Mouse (Mus musculus) intestine, embryonic 15.5 days (tissue): ENCODE results near the gene Lrrc29. TPM values are rescaled to one million over a fixed set of nuclear protein-coding genes. Genes with fewer than 3 reads are reported as not detected.

Source experiments
- ATAC-seq: fragments of 200-750 bp; cut with Nextera tagmentation; 2 replicates; pipeline ENCODE4 v1.8.0; 2017; ENCODE audit warnings: moderate TSS enrichment, moderate library complexity
- H3K27ac ChIP-seq: fragments of 300-500 bp; sonication (generic); 2 replicates; pipeline ENCODE4 v1.5.1; 2015; ENCODE audit warnings: mild to moderate bottlenecking, inconsistent platforms
- H3K27me3 ChIP-seq: fragments of 300-500 bp; sonication (generic); replicated peaks from 2 replicates; pipeline ENCODE4 v1.6.1; 2015; ENCODE audit warnings: inconsistent platforms
- H3K36me3 ChIP-seq: fragments of 300-500 bp; sonication (generic); 2 replicates; pipeline ENCODE4 v1.6.1; 2015; ENCODE audit warnings: inconsistent platforms
- H3K4me1 ChIP-seq: fragments of 300-500 bp; sonication (generic); replicated peaks from 2 replicates; pipeline ENCODE4 v1.6.1; 2015; ENCODE audit warnings: inconsistent platforms
- H3K4me2 ChIP-seq: fragments of 300-500 bp; sonication (generic); replicated peaks from 2 replicates; pipeline ENCODE4 v1.6.1; 2015; ENCODE audit warnings: mild to moderate bottlenecking, inconsistent platforms
- H3K4me3 ChIP-seq: fragments of 300-500 bp; sonication (generic); replicated peaks from 2 replicates; pipeline ENCODE4 v1.5.1; 2015; ENCODE audit warnings: inconsistent platforms
- H3K9ac ChIP-seq: fragments of 300-500 bp; sonication (generic); 2 replicates; pipeline ENCODE4 v1.6.1; 2015; ENCODE audit warnings: inconsistent platforms
- H3K9me3 ChIP-seq: fragments of 300-500 bp; sonication (generic); 2 replicates; pipeline ENCODE4 v1.6.1; 2016; ENCODE audit warnings: inconsistent platforms
- WGBS: fragments of 180-500 bp; shearing (Covaris S2); methylation state at CpG from one replicate; pipeline ENCODE4 v1.1.7; 2015; 5-methylcytosine and 5-hydroxymethylcytosine counted together
- polyA plus RNA-seq: library from polyadenylated mRNA; unstranded; fragments of >200 nt; fragmentation: Nextera tagmentation; extraction: Ambion mirVana; gene quantifications from 2 replicates; pipeline ENCODE4 v1.2.1, GENCODE M21; 2015

The Lrrc29 gene
- 1.3 and 2.3 TPM in 2 replicates for polyA plus RNA-seq

- Histone ChIP-seq H3K36me3 (peaks cover 31% of the 10 kb centered on the region), H3K27ac (peak within 1 kb of the TSS; percentile 86), H3K4me1 (peaks cover 22% of the 10 kb centered on the region), H3K9me3 (no peaks in the 10 kb centered on the region), H3K4me2 (peak within 1 kb of the TSS; percentile 74), H3K9ac (peak within 1 kb of the TSS; percentile 79), H3K27me3 (no peaks in the 10 kb centered on the region), H3K4me3 (peak within 1 kb of the TSS; percentile 68)
- under 1% methylated on average over 36 of the region's 36 CpGs for WGBS
- ATAC-seq = peak; percentile 94
Measured at GRCm38 (mm10) chr8:105326141-105326672, at the start of gene Lrrc29, which contains the start of gene Tmem208. TSS of gene Lrrc29 (minus strand) at chr8:105326278. TSS of gene Tmem208 (plus strand) at chr8:105326354.

GRCm38 (mm10) chr8:105374513-105374966 lies 48.5 kb upstream of the Lrrc29 start:
- 0 out of 2 replicates have a peak, but pooled peaks have one; percentile 49 for ATAC-seq
- H3K9ac ChIP-seq = no peak overlapping the region
- 29% methylated on average over 33 of the region's 33 CpGs for WGBS
- H3K4me1 ChIP-seq = 0 out of 2 replicates have a peak, but pooled peaks cover 6% of the 10 kb centered on the region
- no peak overlapping the region for H3K27ac ChIP-seq
- peaks cover 2% of the 10 kb centered on the region; the same call in 1 of the 2 replicates for H3K27me3 ChIP-seq
- H3K4me3 ChIP-seq = peak overlapping the region; percentile 14; the same call in 1 of the 2 replicates
- H3K4me2 ChIP-seq = peak overlapping the region; percentile 58
- no peaks in the 10 kb centered on the region for H3K36me3 ChIP-seq
- no peaks in the 10 kb centered on the region for H3K9me3 ChIP-seq

GRCm38 (mm10) chr8:105373032-105373431 lies 47.0 kb upstream of the Lrrc29 start, which contains the start of gene Plekhg4:
TSS of gene Plekhg4 (plus strand) at chr8:105373274.
- no peak within 1 kb of the TSS for H3K9ac ChIP-seq

GRCm38 (mm10) chr8:105372473-105372872 lies 46.4 kb upstream of the Lrrc29 start:
- no peaks in the 10 kb centered on the region for H3K36me3 ChIP-seq
- ATAC-seq = no peak
- WGBS = 83% methylated on average over 9 of the region's 9 CpGs
- no peak overlapping the region for H3K4me3 ChIP-seq
- no peak overlapping the region for H3K9ac ChIP-seq
- no peaks in the 10 kb centered on the region for H3K9me3 ChIP-seq
- no peak overlapping the region for H3K27ac ChIP-seq
- H3K4me2 ChIP-seq = no peak overlapping the region
- peaks cover 2% of the 10 kb centered on the region; the same call in 1 of the 2 replicates for H3K27me3 ChIP-seq
- H3K4me1 ChIP-seq = no peaks in the 10 kb centered on the region

More at GRCm38 (mm10) chr8:105373032-105373431, 47.0 kb upstream of the Lrrc29 start, which contains the start of gene Plekhg4:
- 0 out of 2 replicates have a peak within 1 kb of the TSS, but pooled peaks have one; percentile 58 for H3K4me2 ChIP-seq
- H3K9me3 ChIP-seq = no peaks in the 10 kb centered on the region
- no peaks in the 10 kb centered on the region for H3K4me1 ChIP-seq
- no peak for ATAC-seq
- H3K4me3 ChIP-seq = no peak within 1 kb of the TSS
- WGBS = 62% methylated on average over 2 of the region's 2 CpGs
- no peak within 1 kb of the TSS for H3K27ac ChIP-seq
- no peaks in the 10 kb centered on the region for H3K36me3 ChIP-seq
- peaks cover 2% of the 10 kb centered on the region; the same call in 1 of the 2 replicates for H3K27me3 ChIP-seq

GRCm38 (mm10) chr8:105367107-105367506 lies 41.0 kb upstream of the Lrrc29 start:
- Histone ChIP-seq H3K9me3 (no peaks in the 10 kb centered on the region), H3K4me1 (peaks cover 10% of the 10 kb centered on the region), H3K27me3 (no peaks in the 10 kb centered on the region), H3K27ac (no peak overlapping the region), H3K4me2 (no peak overlapping the region), H3K36me3 (no peaks in the 10 kb centered on the region), H3K9ac (no peak overlapping the region), H3K4me3 (no peak overlapping the region)
- ATAC-seq = no peak
- WGBS = 72% methylated on average over 2 of the region's 2 CpGs

- no peak overlapping the region; the same call in 1 of the 2 replicates for H3K4me2 ChIP-seq
- WGBS = 57% methylated on average over 12 of the region's 12 CpGs
- H3K4me1 ChIP-seq = peaks cover 14% of the 10 kb centered on the region
- no peaks in the 10 kb centered on the region for H3K9me3 ChIP-seq
- H3K27me3 ChIP-seq = no peaks in the 10 kb centered on the region
- peak overlapping the region; percentile 58; the same call in 1 of the 2 replicates for H3K27ac ChIP-seq
- H3K9ac ChIP-seq = no peak overlapping the region
- no peaks in the 10 kb centered on the region for H3K36me3 ChIP-seq
- ATAC-seq = 0 out of 2 replicates have a peak, but pooled peaks have one; percentile 50
- no peak overlapping the region for H3K4me3 ChIP-seq
Measured at GRCm38 (mm10) chr8:105361751-105362702, 35.9 kb upstream of the Lrrc29 start.

- no peak overlapping the region for H3K9ac ChIP-seq
- no peak overlapping the region for H3K4me2 ChIP-seq
- H3K9me3 ChIP-seq = no peaks in the 10 kb centered on the region
- no peaks in the 10 kb centered on the region for H3K36me3 ChIP-seq
- H3K4me1 ChIP-seq = peaks cover 21% of the 10 kb centered on the region
- H3K27me3 ChIP-seq = no peaks in the 10 kb centered on the region
- ATAC-seq = peak; percentile 44; the same call in 1 of the 2 replicates
- WGBS = 53% methylated on average over 4 of the region's 4 CpGs
- H3K4me3 ChIP-seq = no peak overlapping the region
- no peak overlapping the region for H3K27ac ChIP-seq
Measured at GRCm38 (mm10) chr8:105359646-105360045, 33.6 kb upstream of the Lrrc29 start.

GRCm38 (mm10) chr8:105359208-105359607 lies 33.1 kb upstream of the Lrrc29 start:
- ATAC-seq = no peak
- H3K4me2 ChIP-seq = no peak overlapping the region
- no peaks in the 10 kb centered on the region for H3K9me3 ChIP-seq
- H3K4me3 ChIP-seq = no peak overlapping the region
- WGBS = 63% methylated on average over 15 of the region's 15 CpGs
- no peaks in the 10 kb centered on the region for H3K27me3 ChIP-seq
- H3K36me3 ChIP-seq = no peaks in the 10 kb centered on the region
- no peak overlapping the region for H3K27ac ChIP-seq
- H3K4me1 ChIP-seq = peaks cover 21% of the 10 kb centered on the region
- H3K9ac ChIP-seq = no peak overlapping the region

- WGBS = 87% methylated on average over 14 of the region's 14 CpGs
- ATAC-seq = no peak
- H3K27me3 ChIP-seq = no peaks in the 10 kb centered on the region
Measured at GRCm38 (mm10) chr8:105356681-105357080, 30.6 kb upstream of the Lrrc29 start.

GRCm38 (mm10) chr8:105355179-105356024 lies 29.3 kb upstream of the Lrrc29 start:
- Histone ChIP-seq H3K4me3 (no peak overlapping the region), H3K36me3 (no peaks in the 10 kb centered on the region), H3K27me3 (0 out of 2 replicates have a peak, but pooled peaks cover under 1% of the 10 kb centered on the region), H3K4me2 (no peak overlapping the region), H3K4me1 (peaks cover 7% of the 10 kb centered on the region; the same call in 1 of the 2 replicates), H3K27ac (no peak overlapping the region), H3K9ac (no peak overlapping the region), H3K9me3 (no peaks in the 10 kb centered on the region)
- 73% methylated on average over 26 of the region's 26 CpGs for WGBS
- ATAC-seq = 0 out of 2 replicates have a peak, but pooled peaks have one; percentile 3

More at GRCm38 (mm10) chr8:105356681-105357080, 30.6 kb upstream of the Lrrc29 start:
- Histone ChIP-seq H3K9me3 (no peaks in the 10 kb centered on the region), H3K4me1 (peaks cover 8% of the 10 kb centered on the region; the same call in 1 of the 2 replicates), H3K36me3 (no peaks in the 10 kb centered on the region), H3K4me3 (no peak overlapping the region), H3K27ac (no peak overlapping the region), H3K4me2 (no peak overlapping the region), H3K9ac (no peak overlapping the region)

GRCm38 (mm10) chr8:105354549-105354948 lies 28.5 kb upstream of the Lrrc29 start:
- WGBS = 81% methylated on average over 4 of the region's 4 CpGs
- peak; percentile 57 for ATAC-seq
- peaks cover 12% of the 10 kb centered on the region for H3K4me1 ChIP-seq

More at GRCm38 (mm10) chr8:105354549-105354948, 28.5 kb upstream of the Lrrc29 start:
- Histone ChIP-seq H3K27ac (no peak overlapping the region), H3K27me3 (peaks cover 5% of the 10 kb centered on the region; the same call in 1 of the 2 replicates), H3K9me3 (no peaks in the 10 kb centered on the region), H3K36me3 (no peaks in the 10 kb centered on the region), H3K4me3 (no peak overlapping the region), H3K9ac (no peak overlapping the region), H3K4me2 (no peak overlapping the region)
